27 mouse cellular contexts compared by ENCODE assay signal in genomic region chr9:49307576-49307975, GRCm38 (mm10). TPM values are rescaled to one million over a fixed set of nuclear protein-coding genes. Genes with fewer than 3 reads are reported as not detected.
A peak's percentile ranks its signal among the peaks of the same experiment; 100 is the strongest.
DNase-seq lines count a peak whose midpoint lies in the region; ATAC-seq lines count a peak whose summit lies in the region.
"Had no signal": no experiment of that assay in that cellular context is flagged by ENCODE, and none has a peak within 500 bp of the region (broad histone marks: within the 10 kb centered on the region; RNA-seq: fewer than 3 reads in every experiment).

No protein-coding gene starts in this region.

- no peaks in the 10 kb centered on the region for H3K9me3 ChIP-seq in kidney, embryonic 16.5 days (ENCODE audit: low read length)
- H3K9me3 ChIP-seq: forebrain, embryonic 12.5 days; G1E; limb, embryonic 10.5 days; midbrain, embryonic 12.5 days had no signal

- intact Hi-C loops in left cerebral cortex, postnatal 10 days (cut with DNase I) = no loop called here

- H3K4me3 ChIP-seq in kidney, embryonic 16.5 days (ENCODE audit: low read length) = no peak overlapping the region
- H3K4me3 ChIP-seq: forebrain, embryonic 12.5 days; limb, embryonic 10.5 days; midbrain, embryonic 12.5 days had no signal

- 43% methylated on average over 3 of the region's 3 CpGs for WGBS in kidney, embryonic 16.5 days

- H3K36me3 ChIP-seq in kidney, embryonic 16.5 days (ENCODE audit: insufficient read depth, low read length) = no peaks in the 10 kb centered on the region
- H3K36me3 ChIP-seq: forebrain, embryonic 12.5 days; G1E; limb, embryonic 10.5 days; midbrain, embryonic 12.5 days had no signal

- H3K4me2 ChIP-seq in kidney, embryonic 16.5 days (replicated peaks; ENCODE audit: low read depth, low read length) = no peak overlapping the region
- H3K4me2 ChIP-seq: forebrain, embryonic 12.5 days; liver, embryonic 11.5 days; midbrain, embryonic 12.5 days had no signal

- ATAC-seq in frontal cortex, adult (ENCODE audit: low TSS enrichment) = peak; percentile 44
- ATAC-seq in kidney, embryonic 16.5 days (ENCODE audit: low FRiP score, low TSS enrichment) = 0 out of 2 replicates have a peak, but pooled peaks have one; percentile 31
- ATAC-seq: CD4-positive, CD25-positive, alpha-beta regulatory T cell, adult 4 months; hindbrain, postnatal 0 days had no signal

- no peak overlapping the region for H3K27ac ChIP-seq in kidney, embryonic 16.5 days (ENCODE audit: low read length)
- H3K27ac ChIP-seq: forebrain, embryonic 12.5 days; hindbrain, postnatal 0 days; limb, embryonic 10.5 days; macrophage; midbrain, embryonic 12.5 days had no signal

- H3K4me1 ChIP-seq in kidney, embryonic 16.5 days (ENCODE audit: insufficient read depth, low read length) = no peaks in the 10 kb centered on the region
- H3K4me1 ChIP-seq: forebrain, embryonic 12.5 days; limb, embryonic 10.5 days; midbrain, embryonic 12.5 days had no signal

- no peak for DNase-seq in frontal cortex, postnatal 25 days (ENCODE audit: low spot score in 2 of 2)
- DNase-seq in left cerebral cortex, adult 9 months (ENCODE audit: low spot score in 2 of 2) = peak; percentile 3 to 8
- no peak for DNase-seq in left cerebral cortex, postnatal 10 days (ENCODE audit: extremely low spot score in 1 of 2, low spot score in 2 of 2)
- DNase-seq in frontal cortex, adult 2 months (ENCODE audit: extremely low spot score in 1 of 2, low spot score in 1 of 2) = peak; percentile 13 to 26
- DNase-seq in urinary bladder, postnatal 10 days (ENCODE audit: low spot score) = no peak
- DNase-seq in retina, embryonic 14.5 days (ENCODE audit: low spot score) = no peak
- DNase-seq: cerebellum, adult 11 months; cerebellum, postnatal 25 days; lung, adult 2 months; thymus, postnatal 25 days had no signal

- H3K9ac ChIP-seq in kidney, embryonic 16.5 days (replicated peaks; ENCODE audit: low read length) = no peak overlapping the region
- H3K9ac ChIP-seq: forebrain, embryonic 12.5 days; midbrain, embryonic 12.5 days had no signal

- H3K27me3 ChIP-seq in kidney, embryonic 16.5 days (ENCODE audit: insufficient read depth, low read length) = no peaks in the 10 kb centered on the region
- H3K27me3 ChIP-seq: forebrain, embryonic 12.5 days; midbrain, embryonic 12.5 days had no signal

RNA-seq across cellular contexts. Expression of gene Drd2, which starts 32.9 kb away (rescaled TPM):
- total RNA-seq in left cerebral cortex, postnatal 10 days (2021) = 1 to 10 TPM; 5.4 to 8.4 TPM
- 4.4 and 8.5 TPM in 2 replicates for polyA plus RNA-seq in frontal cortex, adult 2 months (2012; rRNA removed)
- 0.10 TPM in 1 of 2 replicates, not detected in the other for polyA plus RNA-seq in kidney, embryonic 16.5 days (2015; fragmentation: Nextera tagmentation; extraction: Ambion mirVana)
- total RNA-seq: gastrocnemius, postnatal 4 days; hematopoietic stem cell, adult 5-6 weeks had no signal
- polyA plus RNA-seq: CD4-positive, CD25-positive, alpha-beta regulatory T cell, adult 4 months; G1E; limb, embryonic 10.5 days; liver, embryonic 11.5 days; macrophage; spleen, adult 2 months had no signal

RNA-seq across cellular contexts. Expression of gene Gm4894, which starts 57.2 kb away (rescaled TPM):
- total RNA-seq in left cerebral cortex, postnatal 10 days (2021) = not detected
- not detected in 2 replicates for polyA plus RNA-seq in frontal cortex, adult 2 months (2012; rRNA removed)
- not detected in 2 replicates for polyA plus RNA-seq in kidney, embryonic 16.5 days (2015; fragmentation: Nextera tagmentation; extraction: Ambion mirVana)
- total RNA-seq: gastrocnemius, postnatal 4 days; hematopoietic stem cell, adult 5-6 weeks; hindbrain, postnatal 0 days; layer of hippocampus, postnatal 10 days had no signal
- polyA plus RNA-seq: brain, embryonic 14.5 days; CD4-positive, CD25-positive, alpha-beta regulatory T cell, adult 4 months; forebrain, embryonic 12.5 days; G1E; hindbrain, postnatal 0 days; limb, embryonic 10.5 days; liver, embryonic 11.5 days; lung, adult 2 months; macrophage; midbrain, embryonic 12.5 days; neural tube, embryonic 14.5 days; spleen, adult 2 months; stomach, embryonic 16.5 days had no signal

Comparison
In these comparisons a context has a peak if more than half of its experiments do, and no peak if none do; other contexts are left out.
1. DNase-seq: peak in left cerebral cortex, adult 9 months (2 of 2) and frontal cortex, adult 2 months (2 of 2); none in frontal cortex, postnatal 25 days (0 of 2), left cerebral cortex, postnatal 10 days (0 of 2), urinary bladder, postnatal 10 days (single experiment) and retina, embryonic 14.5 days (single experiment).